Mouse (Mus musculus) testis, adult 10 weeks (tissue): ENCODE data around the gene Hsp90b1. TPM values are rescaled to one million over a fixed set of nuclear protein-coding genes. Genes with fewer than 3 reads are reported as not detected.

Experiments
- polyA plus RNA-seq: library from polyadenylated mRNA; stranded (reverse); fragments of 350-450 nt; fragmentation: Illumina TruSeq; extraction: RNeasy Lipid Tissue Mini Kit (QIAGEN cat#74804); gene quantifications from one replicate; pipeline ENCODE4 v1.2.3, GENCODE M21; 2014; ENCODE audit warnings: low read depth, low replicate concordance

Gene Hsp90b1
- 1,466 TPM for polyA plus RNA-seq

GRCm38 (mm10) chr10:86705318-86705921 is at the start of gene Hsp90b1, which contains the start of gene Ttc41:
Hsp90b1 (minus strand) TSS chr10:86705509.
Ttc41 (plus strand) TSS chr10:86705811.

Other genes starting within 250 kb of the Hsp90b1 start
- gene Syn3, start 206.6 kb downstream of the Hsp90b1 start, polyA plus RNA-seq: 0.15 TPM
- gene Ttc41, start 302 bp upstream of the Hsp90b1 start, polyA plus RNA-seq: 93.7 TPM
- gene Gm49358, start 58.5 kb upstream of the Hsp90b1 start, polyA plus RNA-seq: 2.8 TPM
- 3.2 TPM for gene Nt5dc3, start 73.5 kb upstream of the Hsp90b1 start, polyA plus RNA-seq